Mouse (Mus musculus): ENCODE results near the gene Tcf20. TPM values are rescaled to one million over a fixed set of nuclear protein-coding genes. Genes with fewer than 3 reads are reported as not detected.

Gene Tcf20
- total and polyA plus RNA-seq, 3 experiments = 27.0 to 47.2 (median 29.0) TPM

GRCm38 (mm10) chr15:82944479-82945195 lies 43.0 kb downstream of the Tcf20 start:
- in situ Hi-C loops (cut with MboI; ENCODE audit: low pct_ligation_motif_present, low pct_unique_long_range_greater_than_20kb, low sequenced_read_pairs) = no loop called here
- Histone ChIP-seq H3K27me3 (replicated peaks) (no peaks in the 10 kb centered on the region), H3K27ac (ENCODE audit: insufficient read depth, low read depth) (no peak overlapping the region), H3K4me1 (ENCODE audit: control insufficient read depth in 1 of 2, insufficient read depth in 2 of 2) (peaks cover 0 to 30% of the 10 kb centered on the region in 2 experiments; a peak in 2 of 4 replicates), H3K9ac (ENCODE audit: insufficient read depth, low read depth) (no peak overlapping the region), H3K4me3 (replicated peaks in 1 of 3; ENCODE audit: low read depth in 2 of 3, low read length in 2 of 3, poor library complexity in 1 of 3) (no peak overlapping the region), H3K79me2 (replicated peaks; ENCODE audit: control insufficient read depth, extremely low read depth, insufficient read depth, poor library complexity, severe bottlenecking) (no peaks in the 10 kb centered on the region), H3K9me3 (replicated peaks; ENCODE audit: low read length) (no peaks in the 10 kb centered on the region), H3K4me2 (ENCODE audit: insufficient read depth, low read depth, poor library complexity, severe bottlenecking) (no peak overlapping the region), H3K36me3 (replicated peaks in 1 of 2; ENCODE audit: control insufficient read depth in 1 of 2, insufficient read depth in 1 of 2, low read length in 1 of 2) (peaks cover 0 to 3% of the 10 kb centered on the region in 2 experiments)
- DNase-seq (ENCODE audit: extremely low read depth) = no peak
- TF ChIP-seq UBTF (IDR thresholded peaks at IDR 0.05; ENCODE audit: low read depth, low read length) = no peak
- TF ChIP-seq MAFK (IDR thresholded peaks at IDR 0.05; ENCODE audit: insufficient replicate concordance, low read length) = no peak
- TF ChIP-seq E2F4 (IDR thresholded peaks at IDR 0.05; ENCODE audit: insufficient replicate concordance, low read depth, low read length) = no peak
- TF ChIP-seq RCOR1 (conservative IDR thresholded peaks at IDR 0.05; ENCODE audit: low read depth, low read length) = no peak
- no peak for TF ChIP-seq PAX5 (IDR thresholded peaks at IDR 0.05; ENCODE audit: low read length)
- no peak for TF ChIP-seq POLR2AphosphoS2 (IDR thresholded peaks at IDR 0.05; ENCODE audit: low read depth, low read length)
- TF ChIP-seq MAX (IDR thresholded peaks at IDR 0.05; ENCODE audit: low read length) = no peak
- TF ChIP-seq JUN (IDR thresholded peaks at IDR 0.05; ENCODE audit: insufficient read depth, low read depth, low read length) = no peak
- no peak for TF ChIP-seq MYC (IDR thresholded peaks at IDR 0.05; ENCODE audit: low read depth, low read length)
- TF ChIP-seq ELF1 (IDR thresholded peaks at IDR 0.05; ENCODE audit: low read depth, low read length) = no peak
- TF ChIP-seq JUND (conservative IDR thresholded peaks at IDR 0.05; ENCODE audit: low read depth, low read length) = no peak
- no peak for TF ChIP-seq ZC3H11A (IDR thresholded peaks at IDR 0.05; ENCODE audit: low read depth, low read length)
- TF ChIP-seq SIN3A (IDR thresholded peaks at IDR 0.05; ENCODE audit: low read length) = no peak
- no peak for TF ChIP-seq CHD1 (IDR thresholded peaks at IDR 0.05; ENCODE audit: low read depth, low read length)
- no peak for TF ChIP-seq ETS1 (conservative IDR thresholded peaks at IDR 0.05; ENCODE audit: low read depth, low read length)
- dilution Hi-C loops (cut with MboI; ENCODE audit: extremely low pct_ligation_motif_present, extremely low pct_unique_long_range_greater_than_20kb, low sequenced_read_pairs) = no loop called here

GRCm38 (mm10) chr15:82941733-82942132 lies 45.9 kb downstream of the Tcf20 start:
- Histone ChIP-seq H3K4me3 (replicated peaks in 1 of 3; ENCODE audit: low read depth in 2 of 3, low read length in 2 of 3, poor library complexity in 1 of 3) (no peak overlapping the region), H3K79me2 (replicated peaks; ENCODE audit: control insufficient read depth, extremely low read depth, insufficient read depth, poor library complexity, severe bottlenecking) (no peaks in the 10 kb centered on the region), H3K27me3 (replicated peaks) (no peaks in the 10 kb centered on the region), H3K4me2 (ENCODE audit: insufficient read depth, low read depth, poor library complexity, severe bottlenecking) (no peak overlapping the region), H3K27ac (ENCODE audit: insufficient read depth, low read depth) (no peak overlapping the region), H3K36me3 (replicated peaks in 1 of 2; ENCODE audit: control insufficient read depth in 1 of 2, insufficient read depth in 1 of 2, low read length in 1 of 2) (peaks cover 0 to 4% of the 10 kb centered on the region in 2 experiments), H3K4me1 (ENCODE audit: control insufficient read depth in 1 of 2, insufficient read depth in 2 of 2) (peaks cover 0 to 41% of the 10 kb centered on the region in 2 experiments; a peak in 2 of 4 replicates), H3K9ac (ENCODE audit: insufficient read depth, low read depth) (no peak overlapping the region), H3K9me3 (replicated peaks; ENCODE audit: low read length) (no peaks in the 10 kb centered on the region)
- dilution Hi-C loops (cut with MboI; ENCODE audit: extremely low pct_ligation_motif_present, extremely low pct_unique_long_range_greater_than_20kb, low sequenced_read_pairs) = no loop called here
- in situ Hi-C loops (cut with MboI; ENCODE audit: low pct_ligation_motif_present, low pct_unique_long_range_greater_than_20kb, low sequenced_read_pairs) = no loop called here
- TF ChIP-seq ELF1 (IDR thresholded peaks at IDR 0.05; ENCODE audit: low read depth, low read length) (no peak), KAT2A (IDR thresholded peaks at IDR 0.05; ENCODE audit: insufficient replicate concordance, low read length) (no peak), TCF12 (IDR thresholded peaks at IDR 0.05; ENCODE audit: low read depth, low read length) (no peak), HCFC1 (IDR thresholded peaks at IDR 0.05; ENCODE audit: low read depth, low read length) (no peak), CHD2 (IDR thresholded peaks at IDR 0.05; ENCODE audit: low read length) (no peak), NRF1 (IDR thresholded peaks at IDR 0.05; ENCODE audit: low read depth, low read length) (no peak), NELFE (IDR thresholded peaks at IDR 0.05; ENCODE audit: low read depth, low read length) (no peak), RCOR1 (conservative IDR thresholded peaks at IDR 0.05; ENCODE audit: low read depth, low read length) (no peak), RAD21 (IDR thresholded peaks at IDR 0.05; ENCODE audit: low read depth, low read length) (no peak), JUND (conservative IDR thresholded peaks at IDR 0.05; ENCODE audit: low read depth, low read length) (no peak), MYC (IDR thresholded peaks at IDR 0.05; ENCODE audit: low read depth, low read length) (no peak), POLR2AphosphoS2 (IDR thresholded peaks at IDR 0.05; ENCODE audit: low read depth, low read length) (no peak), SIN3A (IDR thresholded peaks at IDR 0.05; ENCODE audit: low read length) (no peak)
- DNase-seq (ENCODE audit: extremely low read depth) = no peak

All from CH12.LX (cell line).